Mouse (Mus musculus): ENCODE results near the gene Elovl5. TPM values are rescaled to one million over a fixed set of nuclear protein-coding genes. Genes with fewer than 3 reads are reported as not detected.

The Elovl5 gene
- total RNA-seq (2023) = 10 to 100 TPM; 37.6 to 45.5 TPM

GRCm38 (mm10) chr9:77917074-77917621 is at the start of gene Elovl5:
Elovl5 (plus strand) TSS chr9:77917364.

Other genes with a start within 250 kb of the Elovl5 start
- 10 to 100 TPM; 15.0 to 17.2 TPM for gene Gclc, start 162.8 kb upstream of the Elovl5 start, total RNA-seq (2023)
- not detected for gene Gcm1, start 134.6 kb downstream of the Elovl5 start, total RNA-seq (2023)
- 10 to 100 TPM; 40.4 to 42.3 TPM for gene Fbxo9, start 191.7 kb downstream of the Elovl5 start, total RNA-seq (2023)
- 1 to 10 TPM; 3.5 to 3.7 TPM for gene Ick, start 191.8 kb downstream of the Elovl5 start, total RNA-seq (2023)